Mouse (Mus musculus) left cerebral cortex, postnatal 10 days (tissue): ENCODE measurements around the gene Rab37. TPM values are rescaled to one million over a fixed set of nuclear protein-coding genes. Genes with fewer than 3 reads are reported as not detected.

ENCODE experiments used
- DNase-seq, 2 experiments: peaks; one replicate each; pipeline ENCODE4 v3.0.0; 2021 to 2022; ENCODE audit warnings: low spot score in 2 of 2, mixed read lengths in 1 of 2; ENCODE audit errors: extremely low spot score in 1 of 2
- intact Hi-C: fragments of 180-260 bp; cut with DNase I; formaldehyde crosslinking; loops from one replicate; pipeline ENCODE4 v1.15.1; 2025
- total RNA-seq, 2 experiments: library from RNA; stranded (reverse); gene quantifications; 2 replicates each; pipeline ENCODE4 v1.2.3; 2021

Gene Rab37
- total RNA-seq, 2 experiments from 2014 or later, result 0.39 to 0.51 TPM

GRCm38 (mm10) chr11:115083376-115084139 lies 7.7 kb upstream of the Rab37 start:
- intact Hi-C loops, result loop anchor here (2.0 to 5.0 kb wide), 2 partner anchors 69 to 189 kb away; no protein-coding TSS in a partner anchor

GRCm38 (mm10) chr11:115084595-115084994 lies 6.6 kb upstream of the Rab37 start:
- DNase-seq, result no peak
- intact Hi-C loops, result loop anchor here (5.0 kb wide), 1 partner anchor 188 kb away; no protein-coding TSS in a partner anchor

More at GRCm38 (mm10) chr11:115083376-115084139, 7.7 kb upstream of the Rab37 start:
- DNase-seq, result peak; percentile 74 to 77

DNA sequence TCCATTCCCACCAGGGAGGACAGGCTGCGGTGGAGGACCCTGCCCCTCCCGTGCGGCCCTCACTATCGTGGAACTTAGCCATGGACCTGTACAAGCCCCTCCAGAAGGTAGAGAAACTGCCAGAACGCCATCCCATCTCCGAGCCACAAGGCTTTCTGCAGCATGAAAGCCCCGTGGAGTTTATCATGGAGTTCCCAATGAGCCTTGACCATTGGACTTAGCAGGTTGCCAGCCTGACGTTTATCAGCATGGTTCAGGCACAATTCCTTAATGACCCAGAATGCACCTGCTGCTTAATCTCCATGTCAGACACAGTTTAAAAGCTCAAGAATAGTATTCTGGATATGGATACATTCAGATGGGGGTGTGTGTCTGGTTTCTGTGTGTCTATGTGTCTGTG lies 6.2 kb upstream of the Rab37 start:
- intact Hi-C loops, result no loop called here
- no peak for DNase-seq

DNA sequence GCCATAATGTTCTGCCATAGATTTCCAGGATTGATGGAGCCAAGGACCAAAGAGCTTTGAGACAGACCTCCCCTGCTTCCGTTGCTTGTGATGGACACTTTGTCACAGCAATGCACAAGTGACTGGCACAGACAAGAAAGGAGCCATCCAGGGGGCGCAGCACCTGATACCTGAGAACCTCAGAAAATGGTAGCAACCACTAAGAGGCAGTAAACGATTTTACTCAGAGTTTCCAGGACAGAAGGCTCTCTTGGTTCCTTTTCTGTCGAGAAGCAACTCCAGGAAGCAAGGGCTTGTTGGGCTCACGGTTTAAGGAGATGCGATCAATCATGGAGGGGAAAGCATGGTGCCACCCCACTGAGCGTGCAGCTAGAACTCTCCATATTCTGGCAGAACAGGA lies 5.0 kb upstream of the Rab37 start:
- DNase-seq, result no peak

DNA sequence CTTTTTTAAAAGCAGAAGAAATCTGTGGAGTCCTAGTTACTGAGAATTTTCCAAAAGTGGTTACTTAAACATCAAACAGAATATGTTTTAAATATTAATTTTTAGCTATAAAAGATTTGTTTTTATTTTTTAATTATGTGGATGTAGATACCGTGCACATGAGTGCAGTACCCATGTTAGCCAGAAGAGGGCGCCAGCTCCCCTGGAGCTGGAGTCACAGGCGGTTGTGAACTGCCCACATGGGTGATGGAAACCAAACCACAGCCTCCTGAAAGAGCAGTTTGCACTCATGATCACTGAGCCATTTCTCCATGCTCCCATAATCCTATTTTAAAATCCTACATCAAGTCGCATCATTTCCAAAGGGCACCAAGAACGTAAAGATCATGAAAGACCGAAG lies 1.4 kb upstream of the Rab37 start:
- DNase-seq, result no peak
- intact Hi-C loops, result no loop called here

More for the DNA sequence above, 5.0 kb upstream of the Rab37 start:
- intact Hi-C loops, result no loop called here

DNA sequence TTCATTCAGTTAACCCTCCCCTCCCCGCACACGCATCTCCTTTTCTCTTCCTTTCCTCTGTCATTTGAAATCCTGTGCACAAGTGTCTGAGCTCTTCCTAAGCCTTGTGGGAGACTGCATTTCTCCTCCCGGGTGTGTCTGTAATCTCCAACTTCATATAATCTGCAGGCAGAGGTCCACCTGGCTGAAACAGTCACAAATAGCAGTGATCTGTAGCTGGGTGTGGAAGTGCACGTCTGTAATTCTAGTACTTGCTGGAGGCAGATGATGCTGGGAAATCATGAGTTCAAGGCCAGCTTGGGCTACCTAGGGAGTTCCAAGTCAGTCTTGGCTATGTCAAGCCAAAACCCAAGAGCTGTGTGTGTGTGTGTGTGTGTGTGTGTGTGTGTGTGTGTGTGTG lies 909 bp downstream of the Rab37 start:
- intact Hi-C loops, result no loop called here
- no peak for DNase-seq

DNA sequence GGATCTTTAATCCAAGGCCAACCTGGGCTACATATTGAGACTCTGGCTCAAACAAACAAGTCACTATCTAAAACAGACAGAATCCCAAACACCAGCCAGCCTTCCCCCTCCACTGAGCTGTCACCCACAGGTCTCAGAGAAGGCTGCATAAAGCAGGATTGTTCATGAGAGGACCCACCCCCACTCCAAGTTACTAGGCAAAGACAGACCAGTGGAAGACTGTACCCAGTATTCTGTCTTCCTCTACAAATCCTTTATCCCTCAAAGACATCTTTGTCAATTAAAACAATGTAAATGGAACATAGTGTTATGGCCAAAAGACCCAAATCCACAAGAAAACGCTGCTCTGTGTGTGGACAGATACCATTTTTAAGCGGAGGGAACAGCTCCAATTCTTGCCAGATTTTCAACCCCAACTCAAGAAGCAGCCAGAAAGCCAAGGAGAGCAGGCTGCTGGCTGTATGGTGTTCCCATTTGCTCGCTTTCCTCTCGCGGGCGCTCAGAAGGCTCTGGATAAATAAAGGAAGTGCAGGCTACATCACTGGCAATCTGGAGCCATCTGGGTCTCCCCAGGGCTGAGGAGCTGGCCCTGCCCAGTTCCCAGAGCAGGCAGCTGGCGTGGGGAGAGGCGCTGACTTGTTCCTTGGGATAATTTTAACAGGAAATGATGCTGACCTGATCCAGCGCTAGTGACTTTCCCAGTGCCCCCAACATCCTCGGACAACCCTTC lies 7.1 kb downstream of the Rab37 start:
- intact Hi-C loops, result no loop called here
- peak in 1 of 2 experiments; percentile 59 for DNase-seq

DNA sequence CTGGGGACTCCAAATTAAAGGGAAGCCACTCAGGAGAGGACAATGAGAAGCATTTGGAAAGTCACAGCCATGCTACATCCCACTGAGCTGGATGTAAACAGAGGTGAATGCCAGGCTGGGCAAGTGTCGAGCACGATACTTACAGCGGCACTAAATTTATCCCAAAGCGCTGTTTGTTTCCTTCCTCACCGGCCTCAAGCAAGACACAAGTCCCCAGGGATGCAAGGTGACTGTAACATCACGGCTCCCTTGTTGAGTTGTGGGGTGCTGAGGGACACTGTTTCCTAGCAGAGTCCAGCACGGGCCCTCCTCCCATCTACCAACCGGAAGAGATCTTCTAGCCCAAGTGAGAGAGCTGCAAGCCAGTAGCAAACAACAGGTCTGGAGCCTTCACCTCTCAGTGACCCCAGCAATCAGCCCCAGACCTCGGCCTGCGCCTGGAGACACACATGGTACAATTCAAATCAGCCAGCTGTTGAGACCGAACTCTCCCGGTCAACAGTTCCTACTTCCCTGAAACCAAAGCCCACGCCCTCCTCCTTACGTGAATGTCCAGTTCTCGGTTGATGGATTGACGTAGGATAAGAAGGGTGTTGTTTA lies 8.1 kb downstream of the Rab37 start:
- no peak for DNase-seq
- intact Hi-C loops, result no loop called here

GRCm38 (mm10) chr11:115100032-115100621 lies 8.9 kb downstream of the Rab37 start:
- no peak for DNase-seq
- intact Hi-C loops, result no loop called here

GRCm38 (mm10) chr11:115100741-115101140 lies 9.5 kb downstream of the Rab37 start:
- intact Hi-C loops, result no loop called here
- no peak for DNase-seq

DNA sequence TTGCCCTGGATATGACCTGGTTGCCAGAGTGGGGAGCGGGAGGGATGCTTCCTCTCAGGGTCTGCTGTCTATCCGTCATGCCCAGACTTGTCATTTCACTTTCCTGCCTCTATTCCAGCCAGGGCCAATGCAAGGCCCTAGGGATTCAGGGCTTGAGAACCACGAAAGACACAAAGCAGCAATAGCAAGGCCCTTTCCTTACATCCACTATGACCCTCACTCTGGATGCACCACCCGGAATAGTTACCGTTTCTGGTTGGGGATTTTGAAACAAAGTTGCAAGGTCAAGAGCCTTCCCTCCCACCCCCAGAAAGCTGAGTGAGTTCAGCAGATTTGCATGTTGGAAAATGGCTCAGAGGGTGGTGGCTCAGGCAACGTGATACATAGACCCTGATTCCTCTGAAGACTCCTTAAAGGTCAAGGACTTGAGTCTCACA lies 10.4 kb downstream of the Rab37 start:
- DNase-seq, result no peak
- intact Hi-C loops, result no loop called here

DNA sequence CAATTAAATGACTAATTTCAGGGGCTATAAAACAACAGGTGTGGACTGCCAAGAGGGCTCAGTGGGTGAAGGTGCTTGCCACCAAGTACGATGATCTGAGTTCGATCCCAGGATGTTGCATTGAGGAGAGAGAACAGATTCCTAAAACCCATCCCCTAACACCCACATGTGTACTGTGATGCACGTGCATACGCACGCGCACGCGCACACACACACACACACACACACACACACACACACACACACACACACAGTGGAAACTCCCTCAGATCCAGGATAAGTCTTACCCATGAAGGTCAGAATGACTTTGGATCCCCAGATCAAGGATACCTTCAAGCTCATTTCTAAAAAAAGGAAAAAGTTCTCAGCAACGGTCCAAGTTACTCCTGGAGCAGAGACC lies 10.9 kb downstream of the Rab37 start:
- DNase-seq, result no peak
- intact Hi-C loops, result no loop called here

- intact Hi-C loops, result no loop called here
- no peak for DNase-seq
These were observed 12.5 kb downstream of the Rab37 start for GRCm38 (mm10) chr11:115103470-115104413.

GRCm38 (mm10) chr11:115104769-115105563 lies 13.7 kb downstream of the Rab37 start:
- intact Hi-C loops, result no loop called here
- DNase-seq, result no peak

GRCm38 (mm10) chr11:115106638-115107037 lies 15.4 kb downstream of the Rab37 start:
- intact Hi-C loops, result no loop called here
- DNase-seq, result no peak

GRCm38 (mm10) chr11:115107403-115107916 lies 16.2 kb downstream of the Rab37 start:
- DNase-seq, result no peak
- intact Hi-C loops, result no loop called here

GRCm38 (mm10) chr11:115108176-115108575 lies 16.9 kb downstream of the Rab37 start:
- intact Hi-C loops, result no loop called here
- DNase-seq, result no peak
